Mouse (Mus musculus) midbrain, embryonic 14.5 days (tissue): Measurements from ENCODE around the gene Dnajc27. TPM values are rescaled to one million over a fixed set of nuclear protein-coding genes. Genes with fewer than 3 reads are reported as not detected.

Experiments used
- ATAC-seq: fragments of 200-750 bp; cut with Nextera tagmentation; 2 replicates; pipeline ENCODE4 v1.8.0; 2017; ENCODE audit warnings: moderate number of reproducible peaks, moderate library complexity; ENCODE audit not compliant: low FRiP score, low TSS enrichment
- DNase-seq: peaks from one replicate; pipeline ENCODE4 v3.0.0-alpha.2; 2015
- H3K27ac ChIP-seq: fragments of 300-500 bp; sonication (generic); replicated peaks from 2 replicates; pipeline ENCODE4 v1.5.1; 2014; ENCODE audit warnings: mild to moderate bottlenecking, low read depth, low read length, moderate library complexity
- H3K27me3 ChIP-seq: fragments of 300-500 bp; sonication (generic); 2 replicates; pipeline ENCODE4 v1.6.1; 2014; ENCODE audit warnings: low read length, control low read depth, mixed read lengths; ENCODE audit not compliant: control insufficient read depth, insufficient read depth
- H3K36me3 ChIP-seq: fragments of 300-500 bp; sonication (generic); 2 replicates; pipeline ENCODE4 v1.6.1; 2014; ENCODE audit warnings: low read length, control low read depth; ENCODE audit not compliant: control insufficient read depth, insufficient read depth
- H3K4me1 ChIP-seq: fragments of 300-500 bp; sonication (generic); 2 replicates; pipeline ENCODE4 v1.6.1; 2014; ENCODE audit warnings: mild to moderate bottlenecking, antibody characterized with exemption, low read length, control low read depth; ENCODE audit not compliant: control insufficient read depth, insufficient read depth
- H3K4me2 ChIP-seq: fragments of 300-500 bp; sonication (generic); 2 replicates; pipeline ENCODE4 v1.6.1; 2014; ENCODE audit warnings: mild to moderate bottlenecking, low read length, moderate library complexity
- H3K4me3 ChIP-seq: fragments of 300-500 bp; sonication (generic); replicated peaks from 2 replicates; pipeline ENCODE4 v1.5.1; 2014; ENCODE audit warnings: low read depth, low read length
- H3K9ac ChIP-seq: fragments of 300-500 bp; sonication (generic); replicated peaks from 2 replicates; pipeline ENCODE4 v1.6.1; 2014; ENCODE audit warnings: mild to moderate bottlenecking, low read length, moderate library complexity
- H3K9me3 ChIP-seq: fragments of 300-500 bp; sonication (generic); 2 replicates; pipeline ENCODE4 v1.6.1; 2016; ENCODE audit warnings: low read length, control low read depth, mixed read lengths; ENCODE audit not compliant: control insufficient read depth
- WGBS: fragments of 180-500 bp; shearing (Covaris S2); extraction: QIAGEN DNeasy Blood & Tissue Kit; methylation state at CpG from one replicate; pipeline ENCODE4 v1.1.7; 2014; 5-methylcytosine and 5-hydroxymethylcytosine counted together
- polyA plus RNA-seq: library from polyadenylated mRNA; unstranded; fragments of >200 nt; fragmentation: Nextera tagmentation; extraction: Ambion mirVana; gene quantifications from 2 replicates; pipeline ENCODE4 v1.2.1, GENCODE M21; 2014

Gene Dnajc27
- polyA plus RNA-seq, 1 experiment from 2014 or later: 20.1 TPM

DNA sequence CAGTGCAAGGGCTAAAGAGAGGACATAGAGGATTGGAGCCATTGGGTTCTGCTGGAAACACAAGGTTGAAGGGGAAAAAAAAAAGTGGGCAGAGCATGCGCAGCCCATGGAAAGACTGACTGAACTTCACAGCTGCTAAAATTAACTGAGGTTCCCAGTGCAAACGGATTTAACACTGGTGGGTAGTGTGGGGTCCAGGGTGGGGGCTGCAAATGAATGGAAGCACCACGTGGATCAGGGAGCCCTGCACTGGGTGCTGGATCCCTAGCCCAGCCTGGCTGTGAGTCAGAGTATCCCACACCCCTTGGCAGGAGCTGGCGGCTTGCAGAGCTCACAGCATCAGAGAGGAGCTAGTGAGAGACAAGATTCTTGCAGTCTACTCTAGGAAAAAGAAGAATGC is 35.2 kb downstream of the Dnajc27 start:
- H3K27me3 ChIP-seq: no peaks in the 10 kb centered on the region

DNA sequence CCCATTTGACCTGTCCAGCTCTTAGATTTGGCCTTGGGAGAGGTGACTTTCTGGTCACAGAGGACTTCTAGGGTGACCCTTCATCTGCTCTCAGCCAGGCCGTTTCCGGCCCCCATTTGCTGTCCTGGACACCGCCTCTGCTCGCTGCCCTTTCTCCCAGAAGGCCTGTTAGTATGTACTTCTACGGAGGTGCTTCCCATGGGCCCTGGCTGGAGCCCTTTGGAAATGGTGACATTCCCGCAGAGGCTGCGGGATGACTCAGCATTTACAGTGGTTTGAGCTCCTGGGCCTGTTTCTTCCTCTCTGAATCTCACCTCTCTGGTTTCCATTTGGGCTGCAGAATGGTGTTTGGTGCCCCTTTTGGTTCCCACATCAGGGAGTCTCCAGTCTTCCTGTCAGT is 45.0 kb downstream of the Dnajc27 start:
- no peak for ATAC-seq
- H3K9me3 ChIP-seq: no peaks in the 10 kb centered on the region
- no peaks in the 10 kb centered on the region for H3K27me3 ChIP-seq
- WGBS: 80% methylated on average over 7 of the region's 7 CpGs
- no peak overlapping the region for H3K27ac ChIP-seq
- H3K4me1 ChIP-seq: no peaks in the 10 kb centered on the region
- H3K36me3 ChIP-seq: no peaks in the 10 kb centered on the region
- no peak for DNase-seq
- H3K4me2 ChIP-seq: no peak overlapping the region
- no peak overlapping the region for H3K4me3 ChIP-seq
- H3K9ac ChIP-seq: no peak overlapping the region

More for the DNA sequence above, 35.2 kb downstream of the Dnajc27 start:
- Histone ChIP-seq H3K4me2 (no peak overlapping the region), H3K4me3 (no peak overlapping the region), H3K9me3 (no peaks in the 10 kb centered on the region), H3K9ac (no peak overlapping the region), H3K4me1 (no peaks in the 10 kb centered on the region), H3K36me3 (0 out of 2 replicates have a peak, but pooled peaks cover 7% of the 10 kb centered on the region), H3K27ac (no peak overlapping the region)
- WGBS: 76% methylated on average over 4 of the region's 4 CpGs
- no peak for DNase-seq
- ATAC-seq: no peak

DNA sequence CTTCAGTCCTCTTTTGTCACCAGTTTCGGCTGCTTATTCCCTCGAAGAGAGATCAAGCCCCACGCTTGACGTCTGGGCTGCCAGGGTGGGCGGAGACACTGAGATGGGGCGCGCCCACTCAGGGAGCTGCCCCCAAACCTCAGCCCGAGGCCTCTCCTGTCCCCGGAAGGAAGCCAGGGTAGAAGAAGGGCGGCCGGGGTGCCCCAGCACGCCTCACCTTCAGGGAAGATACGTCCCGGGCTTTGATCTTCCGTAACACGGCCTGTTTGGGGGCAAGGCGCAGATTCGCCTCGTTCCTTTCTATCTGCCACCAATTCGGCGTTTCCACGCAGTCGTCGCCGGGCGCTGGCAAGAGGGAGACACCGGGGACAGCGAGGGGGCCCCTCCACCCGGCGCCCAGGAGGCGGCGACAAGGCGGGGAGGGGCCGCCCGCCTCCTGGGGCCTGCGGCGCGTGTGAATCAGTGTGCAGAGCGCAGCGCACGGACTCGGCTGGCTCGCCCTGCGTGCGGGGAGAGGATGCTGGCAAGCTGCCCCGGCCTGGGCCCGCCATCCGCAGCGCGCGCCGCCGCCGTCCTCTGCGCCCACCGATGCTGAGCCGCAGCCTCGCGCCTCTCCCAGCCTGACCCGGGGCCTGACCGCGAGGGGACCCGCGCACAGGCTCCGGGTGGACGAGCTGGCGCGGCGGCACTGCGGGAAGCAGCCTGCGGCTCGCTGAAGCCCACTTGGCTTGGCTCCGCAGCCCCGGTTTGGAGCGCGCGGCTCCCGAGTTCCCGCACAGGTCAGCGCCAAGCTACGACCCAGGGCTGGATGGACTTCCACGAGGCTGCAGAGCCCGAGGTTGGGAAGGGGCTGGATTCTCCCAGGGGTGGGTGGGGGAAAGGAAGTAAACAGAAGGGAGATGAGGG is 50.8 kb downstream of the Dnajc27 start, which contains the start of gene Adcy3:
Adcy3 (plus strand) TSS at position 163 of the 906 bp plus-strand sequence.
- under 1% methylated on average over 81 of the region's 83 CpGs for WGBS
- Histone ChIP-seq H3K36me3 (no peaks in the 10 kb centered on the region), H3K9ac (peak within 1 kb of the TSS; percentile 75), H3K9me3 (no peaks in the 10 kb centered on the region), H3K4me2 (peak within 1 kb of the TSS; percentile 86), H3K4me1 (peaks cover 18% of the 10 kb centered on the region), H3K27me3 (no peaks in the 10 kb centered on the region), H3K4me3 (peak within 1 kb of the TSS; percentile 52), H3K27ac (peak within 1 kb of the TSS; percentile 71)
- DNase-seq (peak; percentile 84), ATAC-seq (peak; percentile 82)

DNA sequence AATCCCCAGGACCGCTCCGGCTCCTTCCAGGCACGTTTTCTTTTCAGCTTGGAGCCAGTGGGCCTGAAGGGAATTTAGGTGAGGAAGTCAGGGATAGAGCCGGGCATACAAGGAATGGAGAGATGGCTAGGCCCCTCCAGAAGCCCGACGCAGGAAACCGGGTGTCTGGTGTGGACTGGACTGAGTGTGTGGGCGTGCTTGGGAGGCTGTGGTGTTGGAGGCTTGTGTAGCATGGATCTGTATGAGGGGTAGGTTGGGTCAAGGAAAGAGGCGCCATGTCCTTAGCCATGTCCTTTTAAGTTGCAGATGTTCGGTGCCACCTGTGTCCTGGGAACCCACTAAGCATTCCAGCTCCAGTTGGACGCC is 51.4 kb downstream of the Dnajc27 start:
- H3K4me1 ChIP-seq: peaks cover 18% of the 10 kb centered on the region
- peak overlapping the region; percentile 71 for H3K27ac ChIP-seq
- H3K4me3 ChIP-seq: peak overlapping the region; percentile 52
- peak overlapping the region; percentile 86 for H3K4me2 ChIP-seq
- no peaks in the 10 kb centered on the region for H3K27me3 ChIP-seq
- peak; percentile 24; the same call in 1 of the 2 replicates for ATAC-seq
- peak overlapping the region; percentile 75 for H3K9ac ChIP-seq
- 35% methylated on average over 11 of the region's 11 CpGs for WGBS
- no peaks in the 10 kb centered on the region for H3K36me3 ChIP-seq
- no peaks in the 10 kb centered on the region for H3K9me3 ChIP-seq
- no peak for DNase-seq

DNA sequence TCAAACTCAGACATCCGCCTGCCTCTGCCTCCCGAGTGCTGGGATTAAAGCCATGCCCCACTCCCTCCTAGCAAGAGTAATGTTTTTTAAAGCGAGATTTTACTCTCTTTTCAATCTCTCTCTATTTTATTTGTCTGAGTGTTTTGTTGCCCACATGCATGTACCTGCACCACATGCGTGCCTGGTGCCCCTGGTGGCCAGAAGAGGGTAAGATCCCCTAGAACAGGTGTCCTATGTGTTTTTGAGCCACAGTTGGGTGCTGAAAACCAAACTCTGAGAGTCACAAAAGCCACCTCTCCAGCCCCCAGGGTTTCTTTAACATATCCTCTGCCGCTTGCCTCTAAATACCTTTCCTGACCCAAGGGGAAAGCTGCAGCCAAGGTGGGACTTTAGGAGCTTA is 60.8 kb downstream of the Dnajc27 start:
- H3K9me3 ChIP-seq: no peaks in the 10 kb centered on the region
- H3K9ac ChIP-seq: no peak overlapping the region
- 86% methylated on average over 5 of the region's 5 CpGs for WGBS
- DNase-seq: no peak
- no peak for ATAC-seq
- H3K4me3 ChIP-seq: no peak overlapping the region
- no peak overlapping the region for H3K27ac ChIP-seq
- no peaks in the 10 kb centered on the region for H3K4me1 ChIP-seq
- H3K27me3 ChIP-seq: no peaks in the 10 kb centered on the region
- no peaks in the 10 kb centered on the region for H3K36me3 ChIP-seq
- no peak overlapping the region for H3K4me2 ChIP-seq

DNA sequence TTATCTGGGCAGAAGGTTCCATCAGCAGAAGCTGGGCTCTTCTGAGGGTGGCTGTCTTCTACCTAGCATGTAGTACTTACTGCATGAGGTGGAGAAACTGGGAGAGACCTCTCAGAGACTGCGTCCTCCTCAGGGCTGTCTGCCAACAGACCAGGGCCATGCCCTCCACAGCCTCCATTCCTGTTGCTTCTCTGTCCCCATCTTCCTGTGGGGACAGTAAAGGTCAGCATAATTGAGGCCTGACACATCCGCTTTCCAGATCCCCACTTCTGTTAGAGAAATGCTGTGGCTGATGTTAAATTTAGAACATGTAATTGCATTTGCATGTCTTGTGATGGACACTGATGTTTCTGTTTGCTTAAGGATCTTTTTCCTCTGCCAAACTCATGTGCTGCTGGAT is 68.6 kb downstream of the Dnajc27 start:
- Histone ChIP-seq H3K4me2 (no peak overlapping the region), H3K9ac (no peak overlapping the region), H3K27me3 (no peaks in the 10 kb centered on the region), H3K4me1 (no peaks in the 10 kb centered on the region), H3K4me3 (no peak overlapping the region), H3K9me3 (no peaks in the 10 kb centered on the region), H3K36me3 (no peaks in the 10 kb centered on the region), H3K27ac (no peak overlapping the region)
- WGBS: 89% methylated on average over 2 of the region's 2 CpGs
- ATAC-seq (no peak), DNase-seq (no peak)

DNA sequence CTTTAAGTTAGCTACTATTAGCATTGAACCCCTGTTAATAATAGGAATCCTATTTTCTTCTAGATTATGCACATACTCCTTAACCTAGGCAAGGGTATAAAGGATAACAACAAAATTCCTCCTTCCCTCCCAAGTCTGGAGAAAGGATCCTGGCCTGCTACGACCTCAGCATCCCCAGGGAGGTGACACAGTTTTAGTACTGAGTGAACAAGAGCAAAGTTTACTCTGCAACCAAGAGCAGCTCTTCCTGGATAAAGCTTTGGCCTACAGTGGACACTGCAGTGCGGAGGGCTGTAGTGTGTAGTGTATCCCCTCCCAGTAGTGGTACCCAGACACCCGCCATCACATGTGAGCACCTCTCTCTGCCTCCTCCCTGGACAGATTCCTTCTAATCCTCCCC is 69.6 kb downstream of the Dnajc27 start:
- ATAC-seq: no peak
- H3K36me3 ChIP-seq: no peaks in the 10 kb centered on the region
- H3K9ac ChIP-seq: no peak overlapping the region
- no peaks in the 10 kb centered on the region for H3K4me1 ChIP-seq
- 94% methylated on average over 3 of the region's 3 CpGs for WGBS
- no peaks in the 10 kb centered on the region for H3K9me3 ChIP-seq
- DNase-seq: no peak
- no peak overlapping the region for H3K4me3 ChIP-seq
- H3K27ac ChIP-seq: no peak overlapping the region
- no peak overlapping the region for H3K4me2 ChIP-seq
- no peaks in the 10 kb centered on the region for H3K27me3 ChIP-seq

DNA sequence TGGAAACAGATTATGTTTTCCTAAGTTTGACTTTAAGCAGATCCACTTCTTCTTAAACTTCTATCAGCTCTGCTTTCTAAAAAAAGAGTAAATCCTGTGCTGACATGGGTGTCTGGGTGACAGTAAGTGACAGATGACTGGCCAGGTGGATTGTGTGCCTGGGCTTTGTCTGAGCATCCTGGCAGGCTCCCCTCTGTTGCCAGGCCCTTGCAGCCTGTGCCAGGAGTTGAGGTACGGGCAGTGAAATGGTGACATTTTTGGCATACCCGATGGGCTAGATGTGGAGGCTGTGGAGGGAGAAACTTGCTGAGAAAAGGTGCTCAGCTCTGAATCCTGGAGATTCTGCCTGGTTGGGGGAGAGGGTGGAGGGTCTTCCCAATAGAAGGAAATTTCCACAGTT is 75.1 kb downstream of the Dnajc27 start:
- ATAC-seq: no peak
- H3K27ac ChIP-seq: no peak overlapping the region
- H3K27me3 ChIP-seq: no peaks in the 10 kb centered on the region
- H3K9me3 ChIP-seq: no peaks in the 10 kb centered on the region
- 87% methylated on average over 2 of the region's 2 CpGs for WGBS
- no peaks in the 10 kb centered on the region for H3K4me1 ChIP-seq
- H3K9ac ChIP-seq: no peak overlapping the region
- DNase-seq: no peak
- no peak overlapping the region for H3K4me2 ChIP-seq
- H3K36me3 ChIP-seq: no peaks in the 10 kb centered on the region
- H3K4me3 ChIP-seq: no peak overlapping the region

DNA sequence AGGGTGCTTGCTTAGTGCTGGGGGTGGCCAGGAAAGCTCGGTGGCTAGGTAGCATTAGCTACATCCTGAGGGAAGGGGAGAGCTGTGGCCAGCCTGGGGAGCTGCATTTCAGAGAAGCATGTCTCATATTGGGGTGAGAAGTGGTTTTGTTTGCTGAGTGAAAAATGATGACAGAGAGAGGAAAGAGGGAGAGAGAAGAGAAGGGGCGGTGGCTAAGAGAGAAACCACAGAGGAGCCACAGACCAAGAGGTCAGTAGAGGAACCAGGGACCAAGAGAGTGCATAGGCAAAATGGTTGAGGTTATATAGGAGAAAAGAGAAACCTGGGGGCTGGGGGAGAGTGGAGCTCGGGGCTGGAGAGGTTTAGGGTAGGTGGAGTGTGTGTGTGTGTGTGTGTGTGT is 75.8 kb downstream of the Dnajc27 start:
- no peak for DNase-seq
- no peak overlapping the region for H3K27ac ChIP-seq
- no peaks in the 10 kb centered on the region for H3K9me3 ChIP-seq
- no peaks in the 10 kb centered on the region for H3K36me3 ChIP-seq
- no peaks in the 10 kb centered on the region for H3K4me1 ChIP-seq
- WGBS: 89% methylated on average over 3 of the region's 3 CpGs
- no peak for ATAC-seq
- H3K4me3 ChIP-seq: no peak overlapping the region
- H3K4me2 ChIP-seq: no peak overlapping the region
- H3K9ac ChIP-seq: no peak overlapping the region
- H3K27me3 ChIP-seq: no peaks in the 10 kb centered on the region
